Mouse (Mus musculus) bone marrow macrophage, adult 2 months (primary cell): ENCODE measurements at regions not wholly inside any gene's neighbourhood (a gene's known extent, or its start where the extent isn't known, plus 50 kb on each side); places are given as distances from the start of the nearest gene placed in this dataset.

Source experiments
- CTCF ChIP-seq: IDR thresholded peaks from 2 replicates; pipeline ENCODE4 v1.5.1; 2012; ENCODE audit warnings: low read depth, mild to moderate bottlenecking, low read length, moderate library complexity
- POLR2A ChIP-seq: IDR thresholded peaks from 2 replicates; pipeline ENCODE4 v1.6.1; 2012; ENCODE audit warnings: mild to moderate bottlenecking, low read depth, low read length, borderline replicate concordance

GRCm38 (mm10) chr3:41495893-41496292 is 59.6 kb upstream of the Jade1 start:
- TF ChIP-seq POLR2A (no peak), CTCF (no peak)
